Mouse (Mus musculus): Measurements from ENCODE around the gene Xrcc6. TPM values are rescaled to one million over a fixed set of nuclear protein-coding genes. Genes with fewer than 3 reads are reported as not detected.

The Xrcc6 gene
- polyA plus RNA-seq, 1 experiment from 2014 or later, result 87.0 TPM

DNA sequence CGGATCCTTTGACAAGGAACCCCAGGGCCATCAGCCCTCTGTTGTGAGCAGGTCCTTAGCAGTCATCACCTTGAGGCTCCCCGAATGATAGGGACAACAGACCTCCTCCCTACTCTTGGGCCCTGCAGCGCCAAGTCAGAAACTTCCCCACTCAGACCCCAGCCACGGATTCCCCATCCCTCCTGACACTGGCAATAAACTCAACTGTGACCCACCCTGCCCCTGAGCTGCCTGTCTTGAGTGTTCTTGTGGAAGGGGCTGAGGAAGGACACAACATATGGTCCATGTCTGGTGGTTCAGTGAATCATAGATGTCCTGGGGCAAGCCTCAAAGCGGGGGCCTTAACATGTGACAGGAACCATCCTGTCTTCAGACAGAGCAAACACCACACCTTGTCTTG is 36.9 kb upstream of the Xrcc6 start:
- Histone ChIP-seq H3K9ac (ENCODE audit: low read length) (no peak overlapping the region), H3K36me3 (ENCODE audit: control insufficient read depth, insufficient read depth, low read length) (peaks cover 22% of the 10 kb centered on the region), H3K4me2 (ENCODE audit: low read length) (no peak overlapping the region), H3K27ac (ENCODE audit: low read depth) (no peak overlapping the region), H3K4me3 (ENCODE audit: low read depth, low read length) (no peak overlapping the region), H3K4me1 (replicated peaks; ENCODE audit: control insufficient read depth, insufficient read depth, low read length) (no peaks in the 10 kb centered on the region), H3K9me3 (ENCODE audit: control insufficient read depth, low read length) (no peaks in the 10 kb centered on the region), H3K27me3 (replicated peaks; ENCODE audit: control insufficient read depth, insufficient read depth, low read length) (no peaks in the 10 kb centered on the region)
- no peak for DNase-seq (ENCODE audit: low spot score)
- 84% methylated on average over 5 of the region's 5 CpGs for WGBS
- no peak for ATAC-seq (replicated peaks; ENCODE audit: low FRiP score, low TSS enrichment, low read depth)

DNA sequence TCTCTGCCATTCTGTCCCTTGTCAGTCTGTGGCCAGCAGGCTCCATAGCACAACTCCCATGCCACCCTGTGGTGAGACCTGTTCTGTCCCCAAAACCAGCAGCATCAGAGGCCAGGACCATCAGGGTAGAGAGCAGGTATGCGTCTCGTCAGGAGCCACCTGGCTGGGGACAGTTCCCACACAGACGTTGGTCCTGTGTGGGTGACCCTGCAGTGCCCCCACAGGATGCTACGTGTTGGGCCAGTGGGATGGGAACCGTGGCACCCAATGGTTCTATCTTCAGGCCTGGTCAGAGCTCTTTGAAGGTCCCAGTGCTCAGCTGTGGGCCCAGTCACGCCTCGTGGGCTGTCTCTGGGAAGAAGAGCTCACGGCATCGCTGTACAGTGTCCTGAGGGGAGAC is 36.5 kb upstream of the Xrcc6 start:
- Histone ChIP-seq H3K4me3 (ENCODE audit: low read depth, low read length) (no peak overlapping the region), H3K36me3 (ENCODE audit: control insufficient read depth, insufficient read depth, low read length) (peaks cover 22% of the 10 kb centered on the region), H3K4me1 (replicated peaks; ENCODE audit: control insufficient read depth, insufficient read depth, low read length) (no peaks in the 10 kb centered on the region), H3K27ac (ENCODE audit: low read depth) (no peak overlapping the region), H3K9ac (ENCODE audit: low read length) (no peak overlapping the region), H3K27me3 (replicated peaks; ENCODE audit: control insufficient read depth, insufficient read depth, low read length) (no peaks in the 10 kb centered on the region), H3K4me2 (ENCODE audit: low read length) (no peak overlapping the region), H3K9me3 (ENCODE audit: control insufficient read depth, low read length) (no peaks in the 10 kb centered on the region)
- ATAC-seq (replicated peaks; ENCODE audit: low FRiP score, low TSS enrichment, low read depth) (no peak), DNase-seq (ENCODE audit: low spot score) (no peak)
- 84% methylated on average over 9 of the region's 9 CpGs for WGBS

GRCm38 (mm10) chr15:81952310-81952709 is 35.3 kb upstream of the Xrcc6 start:
- H3K4me1 ChIP-seq (replicated peaks; ENCODE audit: control insufficient read depth, insufficient read depth, low read length), result no peaks in the 10 kb centered on the region
- WGBS, result 86% methylated on average over 4 of the region's 4 CpGs
- no peak for ATAC-seq (replicated peaks; ENCODE audit: low FRiP score, low TSS enrichment, low read depth)
- no peak overlapping the region for H3K4me3 ChIP-seq (ENCODE audit: low read depth, low read length)
- no peak overlapping the region for H3K4me2 ChIP-seq (ENCODE audit: low read length)
- no peak for DNase-seq (ENCODE audit: low spot score)
- no peaks in the 10 kb centered on the region for H3K27me3 ChIP-seq (replicated peaks; ENCODE audit: control insufficient read depth, insufficient read depth, low read length)
- H3K36me3 ChIP-seq (ENCODE audit: control insufficient read depth, insufficient read depth, low read length), result peaks cover 22% of the 10 kb centered on the region
- H3K27ac ChIP-seq (ENCODE audit: low read depth), result no peak overlapping the region
- no peak overlapping the region for H3K9ac ChIP-seq (ENCODE audit: low read length)
- no peaks in the 10 kb centered on the region for H3K9me3 ChIP-seq (ENCODE audit: control insufficient read depth, low read length)

GRCm38 (mm10) chr15:81954151-81954583 is 33.5 kb upstream of the Xrcc6 start:
- DNase-seq (ENCODE audit: low spot score), result no peak
- no peaks in the 10 kb centered on the region for H3K4me1 ChIP-seq (replicated peaks; ENCODE audit: control insufficient read depth, insufficient read depth, low read length)
- H3K27me3 ChIP-seq (replicated peaks; ENCODE audit: control insufficient read depth, insufficient read depth, low read length), result no peaks in the 10 kb centered on the region
- peaks cover 22% of the 10 kb centered on the region for H3K36me3 ChIP-seq (ENCODE audit: control insufficient read depth, insufficient read depth, low read length)
- H3K9me3 ChIP-seq (ENCODE audit: control insufficient read depth, low read length), result no peaks in the 10 kb centered on the region
- no peak overlapping the region for H3K9ac ChIP-seq (ENCODE audit: low read length)
- no peak overlapping the region for H3K4me2 ChIP-seq (ENCODE audit: low read length)
- H3K27ac ChIP-seq (ENCODE audit: low read depth), result no peak overlapping the region
- no peak for ATAC-seq (replicated peaks; ENCODE audit: low FRiP score, low TSS enrichment, low read depth)
- 96% methylated on average over 9 of the region's 9 CpGs for WGBS
- no peak overlapping the region for H3K4me3 ChIP-seq (ENCODE audit: low read depth, low read length)

DNA sequence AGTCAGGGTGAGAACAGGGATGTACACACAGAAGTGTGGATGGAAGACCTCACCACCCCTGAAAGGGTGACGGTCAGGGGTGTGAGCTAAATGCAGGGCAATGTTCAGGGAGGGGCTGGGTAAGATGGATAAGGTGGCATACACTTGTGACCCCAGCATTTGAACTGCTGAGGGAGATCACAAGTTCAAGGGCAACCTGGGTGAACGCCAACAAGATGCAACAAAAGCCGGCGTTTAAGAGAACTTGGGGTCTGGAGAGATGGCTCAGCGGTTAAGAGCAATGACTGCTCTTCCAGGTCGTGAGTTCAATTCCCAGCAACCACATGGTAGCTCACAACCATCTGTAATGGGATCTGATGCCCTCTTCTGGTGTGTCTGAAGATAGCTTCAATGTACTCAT is 32.9 kb upstream of the Xrcc6 start:
- Histone ChIP-seq H3K27ac (ENCODE audit: low read depth) (no peak overlapping the region), H3K36me3 (ENCODE audit: control insufficient read depth, insufficient read depth, low read length) (peaks cover 22% of the 10 kb centered on the region), H3K27me3 (replicated peaks; ENCODE audit: control insufficient read depth, insufficient read depth, low read length) (no peaks in the 10 kb centered on the region), H3K4me2 (ENCODE audit: low read length) (no peak overlapping the region), H3K4me3 (ENCODE audit: low read depth, low read length) (no peak overlapping the region), H3K9ac (ENCODE audit: low read length) (no peak overlapping the region), H3K9me3 (ENCODE audit: control insufficient read depth, low read length) (no peaks in the 10 kb centered on the region), H3K4me1 (replicated peaks; ENCODE audit: control insufficient read depth, insufficient read depth, low read length) (no peaks in the 10 kb centered on the region)
- 89% methylated on average over 6 of the region's 6 CpGs for WGBS
- ATAC-seq (replicated peaks; ENCODE audit: low FRiP score, low TSS enrichment, low read depth) (no peak), DNase-seq (ENCODE audit: low spot score) (no peak)

DNA sequence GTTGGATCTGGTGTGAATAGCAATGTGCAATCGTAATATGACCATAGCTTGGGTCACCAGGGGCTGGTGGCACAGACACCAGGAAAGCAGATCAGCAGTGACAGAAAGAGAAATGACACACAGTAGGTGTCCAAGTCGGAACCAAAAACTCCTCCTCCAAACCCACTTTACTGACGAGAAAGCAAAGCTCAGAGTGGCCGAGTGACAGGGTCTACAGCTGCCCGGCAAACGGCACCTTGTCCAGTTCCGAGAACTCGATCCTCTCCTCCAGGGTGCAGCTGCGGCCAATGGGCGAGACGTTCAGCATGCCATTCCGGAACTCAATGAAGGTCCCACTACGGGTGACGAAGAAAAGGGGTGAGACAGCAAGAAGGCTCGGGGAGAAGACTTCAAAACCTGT is 32.2 kb upstream of the Xrcc6 start:
- H3K9ac ChIP-seq (ENCODE audit: low read length), result no peak overlapping the region
- ATAC-seq (replicated peaks; ENCODE audit: low FRiP score, low TSS enrichment, low read depth), result no peak
- no peak overlapping the region for H3K4me2 ChIP-seq (ENCODE audit: low read length)
- WGBS, result 94% methylated on average over 15 of the region's 15 CpGs
- H3K27ac ChIP-seq (ENCODE audit: low read depth), result no peak overlapping the region
- DNase-seq (ENCODE audit: low spot score), result no peak
- no peaks in the 10 kb centered on the region for H3K9me3 ChIP-seq (ENCODE audit: control insufficient read depth, low read length)
- H3K4me3 ChIP-seq (ENCODE audit: low read depth, low read length), result no peak overlapping the region
- no peaks in the 10 kb centered on the region for H3K4me1 ChIP-seq (replicated peaks; ENCODE audit: control insufficient read depth, insufficient read depth, low read length)
- H3K27me3 ChIP-seq (replicated peaks; ENCODE audit: control insufficient read depth, insufficient read depth, low read length), result no peaks in the 10 kb centered on the region
- H3K36me3 ChIP-seq (ENCODE audit: control insufficient read depth, insufficient read depth, low read length), result peaks cover 22% of the 10 kb centered on the region

DNA sequence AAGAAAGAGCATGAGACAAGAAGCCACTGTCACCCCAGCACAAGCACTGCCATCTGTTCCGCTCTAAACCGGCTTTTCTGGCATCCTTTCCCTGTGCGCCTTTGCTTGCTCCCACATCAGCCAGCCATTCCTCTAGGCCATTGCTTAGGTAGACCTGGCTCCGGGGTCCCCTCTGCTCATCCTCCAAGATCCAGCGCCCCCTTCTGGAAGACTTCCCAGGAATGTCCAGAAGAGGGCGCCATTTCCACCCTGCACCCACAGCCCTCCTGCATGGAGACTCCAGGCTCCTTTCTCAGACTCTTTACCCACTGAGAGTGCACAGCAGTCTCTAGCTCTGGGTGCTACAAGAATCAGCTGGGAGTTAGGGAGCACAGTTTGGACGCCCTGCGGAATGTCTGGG is 31.2 kb upstream of the Xrcc6 start:
- H3K9me3 ChIP-seq (ENCODE audit: control insufficient read depth, low read length), result no peaks in the 10 kb centered on the region
- no peak overlapping the region for H3K4me2 ChIP-seq (ENCODE audit: low read length)
- DNase-seq (ENCODE audit: low spot score), result peak; percentile 75
- no peak for ATAC-seq (replicated peaks; ENCODE audit: low FRiP score, low TSS enrichment, low read depth)
- no peaks in the 10 kb centered on the region for H3K4me1 ChIP-seq (replicated peaks; ENCODE audit: control insufficient read depth, insufficient read depth, low read length)
- no peak overlapping the region for H3K4me3 ChIP-seq (ENCODE audit: low read depth, low read length)
- H3K27ac ChIP-seq (ENCODE audit: low read depth), result no peak overlapping the region
- WGBS, result 55% methylated on average over 8 of the region's 8 CpGs
- no peaks in the 10 kb centered on the region for H3K27me3 ChIP-seq (replicated peaks; ENCODE audit: control insufficient read depth, insufficient read depth, low read length)
- no peak overlapping the region for H3K9ac ChIP-seq (ENCODE audit: low read length)
- H3K36me3 ChIP-seq (ENCODE audit: control insufficient read depth, insufficient read depth, low read length), result peaks cover 16% of the 10 kb centered on the region

GRCm38 (mm10) chr15:81957598-81957997 is 30.0 kb upstream of the Xrcc6 start:
- 83% methylated on average over 11 of the region's 11 CpGs for WGBS
- Histone ChIP-seq H3K27ac (ENCODE audit: low read depth) (no peak overlapping the region), H3K4me2 (ENCODE audit: low read length) (no peak overlapping the region), H3K4me3 (ENCODE audit: low read depth, low read length) (no peak overlapping the region), H3K27me3 (replicated peaks; ENCODE audit: control insufficient read depth, insufficient read depth, low read length) (no peaks in the 10 kb centered on the region), H3K9me3 (ENCODE audit: control insufficient read depth, low read length) (no peaks in the 10 kb centered on the region), H3K9ac (ENCODE audit: low read length) (no peak overlapping the region), H3K4me1 (replicated peaks; ENCODE audit: control insufficient read depth, insufficient read depth, low read length) (no peaks in the 10 kb centered on the region), H3K36me3 (ENCODE audit: control insufficient read depth, insufficient read depth, low read length) (peaks cover 9% of the 10 kb centered on the region)
- ATAC-seq (replicated peaks; ENCODE audit: low FRiP score, low TSS enrichment, low read depth) (no peak), DNase-seq (ENCODE audit: low spot score) (no peak)

DNA sequence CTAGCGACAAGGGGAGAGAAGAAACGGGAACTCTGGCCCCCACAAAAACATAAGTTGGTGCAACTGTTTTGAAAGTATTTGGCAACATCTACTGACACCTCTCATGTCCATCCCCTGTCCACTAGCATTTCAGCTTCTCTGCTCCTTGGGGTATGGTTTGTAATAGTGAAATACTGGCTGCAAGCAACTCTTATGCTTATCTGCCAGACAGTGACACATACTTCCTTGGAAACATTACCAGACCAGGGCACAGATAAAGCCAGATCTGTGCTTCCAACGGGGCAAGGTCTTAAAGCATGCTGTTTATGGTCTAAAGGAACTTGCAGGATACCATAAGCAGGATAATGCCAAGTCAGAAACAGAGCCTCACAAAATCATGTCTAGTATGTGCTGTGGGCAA is 28.7 kb upstream of the Xrcc6 start:
- no peak overlapping the region for H3K27ac ChIP-seq (ENCODE audit: low read depth)
- H3K4me2 ChIP-seq (ENCODE audit: low read length), result no peak overlapping the region
- peaks cover 9% of the 10 kb centered on the region for H3K36me3 ChIP-seq (ENCODE audit: control insufficient read depth, insufficient read depth, low read length)
- H3K9me3 ChIP-seq (ENCODE audit: control insufficient read depth, low read length), result no peaks in the 10 kb centered on the region
- H3K9ac ChIP-seq (ENCODE audit: low read length), result no peak overlapping the region
- ATAC-seq (replicated peaks; ENCODE audit: low FRiP score, low TSS enrichment, low read depth) (no peak), DNase-seq (ENCODE audit: low spot score) (no peak)
- no peaks in the 10 kb centered on the region for H3K27me3 ChIP-seq (replicated peaks; ENCODE audit: control insufficient read depth, insufficient read depth, low read length)
- H3K4me1 ChIP-seq (replicated peaks; ENCODE audit: control insufficient read depth, insufficient read depth, low read length), result no peaks in the 10 kb centered on the region
- H3K4me3 ChIP-seq (ENCODE audit: low read depth, low read length), result no peak overlapping the region
- 84% methylated on average over 3 of the region's 3 CpGs for WGBS
